Mouse (Mus musculus) cerebellum, adult 9-11 months (tissue): ENCODE results near the gene Klf11.

Experiments used
- DNase-seq: peaks from one replicate; pipeline ENCODE4 v3.0.0; 2022

Gene Klf11

DNA sequence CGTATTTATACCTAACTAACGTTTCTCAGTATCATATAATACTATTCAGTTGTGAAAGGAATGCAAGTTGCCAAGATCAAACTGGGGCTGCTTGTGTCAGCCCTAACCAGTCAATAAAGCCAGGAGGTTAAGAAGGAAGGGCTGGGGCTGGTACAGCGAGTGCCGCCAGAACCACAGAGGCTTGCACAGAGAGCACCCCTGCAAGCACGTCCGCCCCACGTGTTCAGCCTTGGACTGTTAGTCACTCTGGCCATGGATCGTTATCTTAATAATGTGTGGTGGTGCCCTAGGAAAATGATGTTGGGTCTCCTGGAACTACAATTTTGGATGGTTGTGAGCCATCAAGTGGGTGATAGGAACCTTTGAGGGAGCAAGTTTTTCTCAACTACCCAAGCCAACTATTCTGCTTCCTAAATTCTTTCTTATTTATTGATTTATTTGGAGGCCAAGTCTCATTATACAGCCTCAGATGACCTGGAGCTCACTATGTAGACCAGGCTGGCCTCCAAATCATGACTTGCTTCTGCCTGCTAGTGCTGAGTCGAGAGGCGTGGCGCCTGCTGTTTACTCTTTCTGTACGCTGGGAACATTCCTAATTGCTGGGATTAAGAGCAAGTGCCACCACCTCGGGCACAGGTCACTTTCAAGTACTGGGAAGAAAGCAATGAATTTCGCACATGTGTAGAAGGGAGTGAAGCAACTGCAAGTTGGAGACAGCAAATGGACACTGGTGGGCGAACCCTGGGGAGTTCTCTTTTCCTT lies 54.6 kb downstream of the Klf11 start:
- no peak for DNase-seq

DNA sequence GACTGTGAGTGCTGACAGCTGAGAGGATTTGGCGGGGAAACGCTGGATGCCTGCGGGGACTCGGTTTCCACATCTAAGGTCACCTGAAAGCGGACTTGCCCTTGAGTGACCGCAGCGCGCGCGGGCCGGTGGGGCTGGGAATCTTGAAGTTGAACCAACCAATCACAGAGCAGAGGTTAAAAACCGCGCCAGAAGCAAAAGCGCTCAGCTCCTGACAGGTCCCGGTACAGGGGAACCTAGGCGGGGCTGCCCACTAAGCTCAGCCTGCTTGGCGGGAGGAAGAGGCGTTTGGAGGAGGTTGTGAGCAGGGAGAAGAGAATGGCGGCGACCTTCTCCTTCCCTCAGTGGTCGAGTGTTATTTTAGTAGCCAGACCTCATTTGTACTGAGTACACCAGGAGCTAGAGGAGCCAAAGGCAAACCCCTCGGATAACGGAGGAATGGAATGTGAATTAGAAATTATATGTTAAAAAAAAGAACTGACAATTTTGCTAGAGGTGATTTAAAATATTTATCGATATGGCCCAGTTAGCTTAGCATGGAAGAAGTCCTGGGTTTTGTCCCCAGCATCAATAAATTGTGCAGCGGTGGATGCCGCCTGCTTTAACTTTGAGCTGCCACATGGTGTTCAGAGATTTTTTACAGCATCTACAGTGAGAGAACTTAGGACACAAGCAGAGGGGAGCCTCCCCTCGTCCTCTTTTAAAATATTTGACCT lies 55.8 kb downstream of the Klf11 start:
- DNase-seq, result no peak

DNA sequence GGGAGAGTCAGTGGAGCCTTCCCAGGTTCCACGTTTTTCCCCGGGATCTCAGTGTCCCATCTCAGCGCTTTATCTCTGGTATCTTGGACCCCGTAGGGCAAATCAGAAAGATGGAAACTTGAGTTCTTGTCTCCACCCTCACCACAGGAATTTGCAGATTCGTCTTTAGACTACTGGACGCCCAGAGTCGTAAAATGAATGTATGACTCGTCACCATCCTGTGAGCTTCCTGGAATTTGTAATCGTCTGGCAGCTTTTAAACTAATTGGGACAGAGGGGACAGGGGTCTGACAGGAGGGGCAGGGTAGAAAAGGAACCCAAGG lies 56.4 kb downstream of the Klf11 start:
- no peak for DNase-seq

DNA sequence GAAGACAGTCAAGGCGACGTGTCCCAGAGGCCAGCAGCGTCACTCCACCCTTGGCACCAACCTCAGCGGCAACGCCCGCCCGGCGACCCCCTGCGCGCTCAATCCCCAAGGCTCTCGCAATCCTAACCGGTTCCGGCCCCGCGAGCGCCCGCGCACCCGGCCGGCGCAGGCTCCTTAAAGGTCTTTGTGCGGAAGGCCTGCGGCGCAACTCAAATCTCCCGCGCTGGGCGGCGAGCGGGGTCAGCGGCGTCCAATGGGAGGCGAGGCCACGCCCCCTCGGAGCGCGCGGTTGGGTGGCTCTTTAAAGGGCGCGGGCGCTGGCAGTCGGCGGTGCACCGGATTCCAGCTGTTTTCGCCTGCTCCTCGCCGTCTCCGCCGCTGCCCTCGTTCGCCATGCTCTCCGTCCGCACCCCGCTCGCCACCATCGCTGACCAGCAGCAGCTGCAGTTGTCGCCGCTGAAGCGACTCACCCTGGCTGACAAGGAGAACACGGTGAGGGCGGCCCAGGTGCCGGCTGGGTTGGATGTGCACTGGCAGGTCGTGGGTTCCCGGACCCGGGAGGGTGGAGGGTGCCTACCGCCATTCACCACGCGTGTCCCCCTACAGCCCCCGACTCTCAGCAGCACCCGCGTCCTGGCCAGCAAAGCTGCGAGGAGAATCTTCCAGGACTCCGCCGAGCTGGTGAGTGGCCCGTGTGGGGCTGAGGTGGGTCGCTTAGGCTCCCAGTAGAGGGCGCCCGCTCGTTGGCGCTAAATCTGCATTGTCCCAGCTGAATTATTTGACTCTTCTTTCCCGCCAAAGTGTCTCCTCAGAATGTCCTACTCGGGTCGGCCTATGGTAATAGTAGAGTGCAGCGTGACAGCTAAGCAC lies 57.1 kb downstream of the Klf11 start, which contains the start of gene Rrm2:
Rrm2 (plus strand) TSS at position 288 of the 870 bp plus-strand sequence.
- DNase-seq, result peak; percentile 86

DNA sequence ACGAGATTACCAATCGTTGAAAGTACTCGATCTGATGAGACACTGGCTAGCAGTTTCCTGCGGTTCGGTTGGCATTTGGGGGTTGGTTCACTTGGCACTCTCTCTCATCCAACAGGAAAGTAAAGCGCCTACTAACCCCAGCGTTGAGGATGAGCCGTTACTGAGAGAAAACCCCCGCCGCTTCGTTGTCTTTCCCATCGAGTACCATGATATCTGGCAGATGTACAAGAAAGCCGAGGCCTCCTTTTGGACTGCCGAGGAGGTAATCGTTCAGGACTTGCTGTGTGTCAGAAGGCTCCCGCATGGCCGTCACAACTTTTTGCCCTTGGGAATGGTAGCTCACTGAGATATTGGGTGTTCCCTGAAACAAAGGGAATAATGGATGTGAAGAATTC lies 57.7 kb downstream of the Klf11 start:
- no peak for DNase-seq

DNA sequence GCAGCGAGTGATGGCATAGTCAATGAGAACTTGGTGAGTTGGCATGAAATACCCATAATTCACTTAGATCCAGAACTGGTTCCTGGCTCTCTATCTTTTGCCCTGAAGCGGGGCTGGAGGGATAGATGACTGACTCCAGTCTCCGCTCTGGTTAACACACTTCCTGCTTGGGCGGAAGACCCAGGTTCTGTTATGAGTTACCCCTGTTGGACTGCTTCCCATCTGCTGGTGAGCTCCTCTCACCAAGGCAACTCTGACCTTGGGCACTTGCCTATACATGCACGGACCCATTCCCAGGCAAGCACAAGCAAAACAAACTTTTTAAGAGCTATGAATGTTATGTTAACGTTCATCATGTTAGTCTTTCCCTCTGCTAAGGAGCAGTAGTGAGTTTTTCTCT lies 58.3 kb downstream of the Klf11 start:
- DNase-seq, result peak; percentile 13

DNA sequence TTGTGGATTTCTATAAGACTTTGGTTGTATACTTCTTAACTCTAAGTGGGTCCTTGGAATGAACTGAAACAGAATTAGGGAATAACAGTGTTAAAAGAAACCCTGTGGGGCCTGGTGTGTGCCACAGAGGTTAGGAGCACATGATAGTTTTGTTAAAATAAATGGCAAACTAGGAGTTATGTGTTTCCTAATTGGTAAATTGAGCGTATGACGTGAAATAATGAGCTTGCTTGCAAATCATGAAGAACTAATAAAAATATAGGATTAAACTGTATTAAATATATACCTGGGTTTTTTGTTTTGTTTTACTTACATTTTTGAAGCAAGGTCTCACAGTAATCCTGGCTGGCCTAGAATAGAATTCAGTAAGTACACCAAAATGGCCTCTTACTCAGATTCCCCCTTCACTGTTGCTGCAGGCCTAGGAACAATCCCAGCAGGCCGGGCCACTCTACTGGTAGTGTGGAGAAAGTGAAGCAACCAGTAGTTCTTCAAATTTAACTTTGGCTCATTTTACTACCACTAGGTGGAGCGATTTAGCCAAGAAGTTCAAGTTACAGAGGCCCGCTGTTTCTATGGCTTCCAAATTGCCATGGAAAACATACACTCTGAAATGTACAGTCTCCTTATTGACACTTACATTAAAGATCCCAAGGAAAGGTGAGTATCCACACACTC lies 58.9 kb downstream of the Klf11 start:
- peak; percentile 28 for DNase-seq

DNA sequence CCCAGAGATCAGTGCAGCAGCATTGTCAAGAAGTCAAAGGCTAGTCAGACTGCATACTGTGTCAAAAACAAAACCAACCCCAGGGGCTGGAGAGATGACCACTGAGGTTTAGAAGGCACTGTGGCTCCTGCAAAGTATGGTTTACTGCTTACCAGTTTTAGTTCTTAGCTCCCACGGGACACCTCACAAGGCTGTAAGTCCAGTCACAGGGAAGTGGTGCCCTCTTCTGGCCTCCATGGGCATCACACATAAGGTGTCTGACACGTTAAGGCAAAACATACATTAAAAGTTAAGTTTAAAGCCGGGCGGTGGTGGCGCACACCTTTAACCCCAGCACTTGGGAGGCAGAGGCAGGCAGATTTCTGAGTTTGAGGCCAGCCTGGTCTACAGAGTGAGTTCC lies 59.6 kb downstream of the Klf11 start:
- DNase-seq, result no peak
